Mouse (Mus musculus) frontal cortex, postnatal 14 days (tissue): ENCODE measurements around the gene Tm4sf5.

ENCODE experiments used
- DNase-seq, 2 experiments: peaks; one replicate each; pipeline ENCODE4 v3.0.0; 2022; ENCODE audit warnings: low spot score in 2 of 2

Gene Tm4sf5

GRCm38 (mm10) chr11:70541415-70541814 is 36.4 kb downstream of the Tm4sf5 start:
- DNase-seq = no peak

DNA sequence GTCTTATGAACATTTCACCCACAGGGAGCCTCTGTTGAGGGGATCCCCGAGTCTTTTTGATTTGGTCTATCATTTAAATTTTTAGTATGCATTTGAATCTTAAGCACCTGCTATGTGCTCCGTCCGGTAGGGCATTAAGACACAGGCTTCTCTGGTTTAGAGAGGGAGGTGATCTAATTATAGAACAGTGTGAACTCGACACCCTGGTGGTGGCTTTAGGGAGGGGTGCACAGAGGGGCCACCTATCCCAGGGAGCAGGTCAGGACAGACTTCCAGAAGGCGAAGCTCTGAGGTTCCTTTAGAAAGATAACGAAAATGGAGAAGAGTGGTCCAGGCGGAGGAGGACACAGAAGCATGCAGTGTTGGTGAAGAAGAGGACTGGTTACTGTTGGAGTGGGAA is 39.5 kb downstream of the Tm4sf5 start:
- no peak for DNase-seq

- no peak for DNase-seq
Measured at GRCm38 (mm10) chr11:70551526-70551925, 46.5 kb downstream of the Tm4sf5 start.

DNA sequence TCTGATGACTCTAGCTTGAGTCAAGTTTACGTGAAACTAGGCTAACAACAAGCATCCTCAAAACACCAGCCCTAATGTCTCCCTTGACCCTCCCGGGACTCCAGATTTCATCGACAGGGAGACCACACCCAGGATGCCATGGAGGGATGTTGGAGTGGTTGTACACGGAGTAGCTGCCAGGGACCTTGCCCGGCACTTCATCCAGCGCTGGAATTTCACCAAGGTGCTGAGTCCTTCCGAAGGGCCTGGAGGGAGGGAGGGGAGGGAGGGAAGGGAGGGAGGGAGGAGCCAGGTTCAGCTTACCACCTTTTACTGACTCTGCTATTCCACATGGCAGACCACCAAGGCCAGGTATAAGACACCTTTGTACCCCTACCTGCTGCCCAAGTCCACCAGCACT is 48.9 kb downstream of the Tm4sf5 start:
- no peak for DNase-seq

GRCm38 (mm10) chr11:70557545-70557944 is 52.5 kb downstream of the Tm4sf5 start:
- no peak for DNase-seq
